Mouse (Mus musculus) left cerebral cortex, adult 2 months (tissue): ENCODE measurements around the gene Fasn. TPM values are rescaled to one million over a fixed set of nuclear protein-coding genes. Genes with fewer than 3 reads are reported as not detected.
"Not testable (repeated sequence)": the region's sequence is repeated elsewhere in the genome, so short reads cannot be mapped to it uniquely, and the experiment has no call there.

ENCODE experiments used
- DNase-seq, 2 experiments: peaks; one replicate each; pipeline ENCODE4 v3.0.0; 2021 to 2022; ENCODE audit warnings: low spot score in 2 of 2, mixed read lengths in 1 of 2; ENCODE audit errors: extremely low spot score in 1 of 2
- H3K27ac ChIP-seq: fragments of 200-600 bp; 2 replicates; pipeline ENCODE4 v1.8.1; 2022
- H3K4me3 ChIP-seq: fragments of 200-600 bp; 2 replicates; pipeline ENCODE4 v1.8.1; 2022
- CTCF ChIP-seq: fragments of 200-600 bp; IDR thresholded peaks from 2 replicates; pipeline ENCODE4 v1.8.1; 2022; ENCODE audit warnings: antibody characterized with exemption, mild to moderate bottlenecking, moderate library complexity
- intact Hi-C: fragments of 180-260 bp; cut with DNase I; formaldehyde crosslinking; loops from one replicate; pipeline ENCODE4 v1.15.1; 2025
- total RNA-seq, 2 experiments: library from RNA; stranded (reverse); gene quantifications; 2 replicates each; pipeline ENCODE4 v1.2.3; 2021

Fasn gene
- total RNA-seq, 2 experiments from 2014 or later = 177 to 197 TPM

DNA sequence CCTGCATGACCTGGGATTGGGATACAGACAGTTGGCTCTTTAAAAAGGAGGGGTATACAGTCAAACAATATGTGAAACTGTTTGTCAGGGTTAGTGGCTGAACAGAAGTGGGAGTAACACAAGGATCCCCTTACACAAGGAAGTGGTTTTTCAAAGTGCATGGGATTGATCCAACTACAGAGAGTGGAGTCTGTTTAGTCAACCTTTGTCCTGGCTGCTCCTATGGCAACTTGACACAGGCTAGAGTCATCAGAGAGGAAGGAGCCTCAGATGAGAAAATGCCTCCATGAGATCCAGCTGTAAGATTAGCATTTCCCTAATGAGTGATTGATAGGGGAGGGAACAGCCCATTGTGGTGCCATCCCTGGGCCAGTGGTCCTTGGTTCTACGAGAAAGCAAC lies 56.1 kb downstream of the Fasn start:
- Histone ChIP-seq H3K4me3 (no peak overlapping the region), H3K27ac (no peak overlapping the region)
- TF ChIP-seq CTCF = no peak
- intact Hi-C loops = no loop called here
- DNase-seq = no peak

DNA sequence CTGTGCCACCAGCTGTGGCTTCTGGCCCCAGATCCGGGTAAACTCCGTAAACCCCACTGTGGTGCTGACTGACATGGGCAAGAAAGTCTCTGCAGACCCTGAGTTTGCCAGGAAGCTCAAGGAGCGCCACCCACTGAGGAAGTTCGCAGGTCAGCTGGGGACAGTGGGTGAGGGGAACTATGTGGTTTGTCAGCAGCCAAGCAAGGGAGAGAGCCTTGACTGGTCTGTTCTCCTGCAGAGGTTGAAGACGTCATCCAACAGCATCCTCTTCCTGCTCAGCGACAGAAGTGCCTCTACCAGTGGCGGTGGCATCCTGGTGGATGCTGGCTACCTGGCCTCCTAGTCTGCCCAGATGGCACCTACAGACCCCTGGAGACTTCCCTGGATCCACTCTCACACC lies 57.3 kb downstream of the Fasn start:
- H3K4me3 ChIP-seq, intact Hi-C loops, H3K27ac ChIP-seq, DNase-seq: not testable (repeated sequence)

DNA sequence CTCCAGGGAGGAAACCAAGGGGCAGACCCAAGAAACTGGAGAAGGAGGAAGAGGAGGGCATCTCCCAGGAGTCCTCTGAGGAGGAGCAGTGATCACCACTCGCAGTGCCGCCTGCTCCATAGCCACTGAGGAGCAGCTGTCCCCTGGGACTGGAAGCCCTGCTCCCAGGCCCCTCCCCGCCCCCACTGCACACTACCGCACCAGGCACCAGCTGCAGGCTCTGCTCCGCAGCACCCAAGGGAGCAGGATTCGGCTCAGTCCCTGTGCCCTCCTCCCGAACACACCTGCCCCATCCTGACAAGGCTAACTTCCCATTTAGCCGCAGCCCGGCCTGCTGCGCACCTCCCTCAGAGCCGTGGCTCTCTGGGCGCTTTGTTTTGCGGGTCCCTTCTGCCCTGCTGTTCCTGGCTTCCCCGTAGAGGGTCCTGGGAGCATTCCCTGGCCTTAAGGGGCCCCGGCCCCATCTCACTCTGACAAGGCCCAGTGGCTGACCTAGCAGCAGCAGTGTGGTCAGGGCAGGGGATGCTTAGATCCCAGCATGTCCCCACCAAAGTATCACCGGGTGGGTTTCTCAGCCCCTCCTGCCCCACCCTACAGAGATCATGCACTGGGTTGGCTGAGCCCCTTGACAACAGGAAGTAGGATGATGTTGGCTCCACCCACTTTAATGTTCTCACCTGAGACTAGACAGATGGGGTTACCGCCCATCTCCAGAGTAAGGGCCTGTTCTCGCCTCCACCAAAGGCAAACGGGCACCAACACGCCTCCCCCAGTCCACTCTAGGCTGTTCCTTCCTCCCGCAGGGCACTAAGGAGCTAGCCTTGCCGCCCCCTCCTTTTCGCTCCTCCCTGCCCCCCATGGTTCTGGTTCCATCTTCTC lies 61.0 kb downstream of the Fasn start:
- H3K4me3 ChIP-seq, H3K27ac ChIP-seq, DNase-seq, intact Hi-C loops: not testable (repeated sequence)

DNA sequence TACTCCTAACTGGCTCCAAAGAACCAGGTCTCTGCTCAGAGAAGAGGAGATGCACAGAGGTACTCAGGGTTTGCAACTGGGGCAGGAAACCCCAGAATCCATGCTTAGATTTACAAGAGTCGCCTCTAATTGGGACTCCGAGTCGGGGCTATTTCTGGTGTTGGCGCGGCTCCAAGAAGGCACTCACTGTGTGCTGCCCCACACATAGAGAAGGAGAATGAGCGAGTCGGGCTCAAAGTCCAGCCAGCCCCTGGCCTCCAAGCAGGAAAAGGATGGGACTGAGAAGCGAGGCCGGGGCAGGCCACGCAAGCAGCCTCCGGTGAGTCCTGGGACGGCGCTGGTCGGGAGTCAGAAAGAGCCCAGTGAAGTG lies 61.7 kb downstream of the Fasn start, which contains the start of gene Hmga1b:
Hmga1b (plus strand) TSS at position 123 of the 370 bp plus-strand sequence.
- H3K27ac ChIP-seq, DNase-seq, H3K4me3 ChIP-seq, intact Hi-C loops: not testable (repeated sequence)

DNA sequence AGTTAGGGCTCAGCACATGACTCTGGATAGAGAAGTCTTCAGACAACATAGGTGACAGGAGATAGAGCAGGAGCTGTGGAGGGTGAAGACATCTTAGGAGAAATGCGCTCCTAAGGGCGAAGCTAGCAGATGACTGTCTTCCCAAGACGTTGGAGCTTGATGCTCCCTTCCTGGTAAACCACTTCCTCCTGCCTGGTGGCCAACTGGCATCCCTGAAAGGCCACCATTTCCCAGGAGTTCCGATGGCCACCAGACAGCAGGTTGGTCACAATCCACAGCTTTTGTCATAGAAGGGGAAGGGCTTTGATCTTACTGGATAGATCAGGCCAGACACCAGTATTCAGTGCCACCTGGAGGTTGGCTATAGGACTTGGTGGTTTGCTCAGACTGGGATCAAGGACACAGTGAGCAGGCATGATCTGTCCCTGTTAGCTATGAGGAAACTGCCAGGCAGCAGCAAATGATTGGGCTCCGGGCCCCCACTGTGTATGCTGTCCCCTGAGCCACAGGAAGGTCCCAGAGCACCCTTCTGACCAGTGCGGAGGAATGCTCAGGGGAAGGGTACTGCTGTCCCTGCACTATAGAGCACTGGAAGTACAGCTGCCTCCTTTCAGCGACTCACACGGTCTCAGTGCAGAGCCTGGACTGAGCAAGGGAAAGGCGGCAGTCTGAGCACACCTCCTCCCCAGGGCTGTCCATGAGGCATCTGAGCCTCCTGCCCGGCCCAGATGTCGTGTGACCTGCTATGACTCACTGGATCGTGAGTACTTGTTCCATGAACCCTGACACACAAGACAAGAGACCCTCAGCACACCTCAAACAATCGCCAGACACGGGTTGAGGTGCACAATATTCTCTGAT lies 62.3 kb downstream of the Fasn start:
- DNase-seq = no peak
- no peak for TF ChIP-seq CTCF
- no peak overlapping the region for H3K27ac ChIP-seq
- intact Hi-C loops = no loop called here
- no peak overlapping the region for H3K4me3 ChIP-seq

DNA sequence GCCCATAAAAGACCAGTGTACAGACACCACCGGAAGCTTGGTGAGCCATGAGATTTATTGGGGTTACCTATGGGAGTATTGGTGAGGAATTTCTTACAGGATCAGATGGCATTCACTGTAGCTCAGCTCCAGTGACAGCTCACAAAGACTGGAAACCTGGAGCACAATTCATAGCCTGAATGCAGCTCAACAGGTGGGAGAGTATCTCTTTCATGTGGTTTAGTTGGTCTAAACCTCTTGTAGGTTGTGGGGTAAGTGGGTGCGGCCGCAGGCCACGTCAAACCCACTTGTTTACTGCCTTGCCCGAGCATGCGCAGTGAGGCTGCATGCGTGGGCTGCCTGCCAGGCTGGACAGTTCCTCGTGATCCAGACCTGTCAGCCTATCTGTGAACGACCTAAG lies 64.1 kb downstream of the Fasn start:
- H3K27ac ChIP-seq = no peak overlapping the region
- no peak for TF ChIP-seq CTCF
- DNase-seq = no peak
- intact Hi-C loops = no loop called here
- H3K4me3 ChIP-seq = no peak overlapping the region

Other genes with a start within 250 kb of the Fasn start
- gene Arhgdia, start 242.9 kb downstream of the Fasn start, total RNA-seq = 100 to 1,000 TPM; 290 to 300 TPM
- gene Alyref, start 226.2 kb downstream of the Fasn start, total RNA-seq = 10 to 100 TPM; 56.4 to 64.1 TPM
- gene Anapc11, start 226.1 kb downstream of the Fasn start, total RNA-seq = 10 to 100 TPM; 92.9 to 93.0 TPM
- under 1 TPM in 1 of 2 experiments, not detected in 1; 0.95 TPM for gene Npb, start 216.1 kb downstream of the Fasn start, total RNA-seq
- 100 to 1,000 TPM; 133 to 140 TPM for gene Pcyt2, start 206.6 kb downstream of the Fasn start, total RNA-seq
- 10 to 100 TPM; 43.2 to 45.3 TPM for gene Sirt7, start 199.3 kb downstream of the Fasn start, total RNA-seq
- gene Mafg, start 190.9 kb downstream of the Fasn start, total RNA-seq = 100 to 1,000 TPM; 104 to 107 TPM
- 1 to 10 TPM; 2.4 to 3.1 TPM for gene Pycr1, start 180.8 kb downstream of the Fasn start, total RNA-seq
- 1 to 10 TPM; 6.9 to 8.8 TPM for gene Myadml2, start 176.4 kb downstream of the Fasn start, total RNA-seq
- 1 to 10 TPM; 4.0 to 7.2 TPM for gene Notum, start 163.4 kb downstream of the Fasn start, total RNA-seq
- 10 to 100 TPM; 47.4 to 54.9 TPM for gene Aspscr1, start 151.6 kb downstream of the Fasn start, total RNA-seq
- 10 to 100 TPM; 18.9 to 21.3 TPM for gene Cenpx, start 110.8 kb downstream of the Fasn start, total RNA-seq
- gene Lrrc45, start 110.6 kb downstream of the Fasn start, total RNA-seq = 10 to 100 TPM; 61.4 to 62.3 TPM
- 10 to 100 TPM; 34.0 to 39.6 TPM for gene Rac3, start 103.1 kb downstream of the Fasn start, total RNA-seq
- 1 to 10 TPM; 7.1 to 8.4 TPM for gene Dcxr, start 97.3 kb downstream of the Fasn start, total RNA-seq
- gene Cbr2, start 92.4 kb downstream of the Fasn start, total RNA-seq = 1 to 10 TPM; 1.9 to 3.0 TPM
- 10 to 100 TPM; 27.5 to 57.3 TPM for gene Hmga1b, start 61.8 kb downstream of the Fasn start, total RNA-seq
- 10 to 100 TPM; 60.7 to 63.2 TPM for gene Rfng, start 40.3 kb downstream of the Fasn start, total RNA-seq
- 100 to 1,000 TPM; 139 to 145 TPM for gene Gps1, start 40.3 kb downstream of the Fasn start, total RNA-seq
- gene Dus1l, start 28.1 kb downstream of the Fasn start, total RNA-seq = 10 to 100 TPM; 45.8 to 47.6 TPM
- gene Ccdc57, start 108.3 kb upstream of the Fasn start, total RNA-seq = 1 to 10 TPM; 8.5 to 9.5 TPM
- gene Slc16a3, start 123.9 kb upstream of the Fasn start, total RNA-seq = 1 to 10 TPM; 3.3 to 4.5 TPM
- gene Csnk1d, start 166.8 kb upstream of the Fasn start, total RNA-seq = 100 to 1,000 TPM; 126 to 132 TPM
- 1 to 10 TPM; 2.2 to 3.0 TPM for gene Cd7, start 214.9 kb upstream of the Fasn start, total RNA-seq
- gene Sectm1b, start 239.0 kb upstream of the Fasn start, total RNA-seq = not detected